In the genomic region with DNA sequence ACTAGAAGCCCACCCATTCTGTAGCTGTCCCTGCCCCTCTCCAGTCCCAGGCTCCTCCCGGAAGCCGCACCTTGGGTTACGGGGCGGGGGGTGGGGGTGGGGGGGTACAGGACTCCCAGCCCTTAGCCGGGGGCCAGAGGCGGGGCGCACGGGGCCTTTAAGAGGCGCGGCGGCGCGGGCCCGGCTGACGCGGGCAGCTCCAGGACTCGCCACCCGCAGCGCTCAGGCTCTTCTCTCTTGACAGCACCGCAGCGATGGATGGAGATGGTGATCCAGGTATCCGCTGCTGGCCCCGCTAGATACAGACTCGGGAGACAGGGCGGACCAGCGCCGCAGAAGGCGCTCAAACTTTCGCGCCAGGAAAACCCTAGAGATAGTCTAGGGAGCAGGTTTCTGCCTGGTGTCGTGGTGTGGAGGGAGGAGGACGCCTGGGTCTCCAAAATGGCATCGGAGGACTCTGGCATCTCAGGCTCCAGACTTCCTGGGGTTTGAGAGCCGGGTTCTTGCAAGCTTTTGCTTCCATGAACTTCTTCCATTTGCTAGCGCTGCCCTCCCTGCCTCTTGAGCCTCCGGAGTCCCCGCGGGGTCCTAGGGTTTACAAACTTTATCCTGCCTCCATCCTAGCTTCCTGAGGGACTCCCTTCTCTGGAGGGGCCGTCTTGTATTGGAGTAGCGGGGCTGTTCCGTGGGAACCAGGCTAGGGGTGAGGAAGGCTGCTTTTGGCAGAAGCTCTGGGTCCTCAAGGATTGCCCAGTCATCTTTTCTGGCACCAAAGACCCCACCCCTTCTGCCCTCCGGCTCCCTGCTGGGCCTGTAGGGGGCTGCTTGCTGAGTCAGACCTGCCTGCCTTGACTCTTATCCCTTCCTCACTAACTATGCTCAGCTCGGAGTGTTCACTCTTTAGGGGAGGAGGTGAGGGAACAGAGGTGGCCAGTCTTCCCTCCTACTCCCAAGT, we compare ENCODE assay signal across 8 mouse cellular contexts. TPM values are rescaled to one million over a fixed set of nuclear protein-coding genes. Genes with fewer than 3 reads are reported as not detected.
DNase-seq lines count a peak whose midpoint lies in the region.

A gene (minus strand): TSS at position 47 of the 955 bp plus-strand sequence.
A gene (plus strand): TSS at position 186 of the 955 bp plus-strand sequence.

- no peak for DNase-seq in adrenal gland, adult 8-10 months
- no peak for DNase-seq in adrenal gland, adult 18-20 months (ENCODE audit: low spot score in 2 of 2)
- peak; percentile 45 for DNase-seq in ovary, postnatal 36 days (ENCODE audit: low spot score)
- no peak for DNase-seq in ovary, postnatal 10 days (ENCODE audit: low spot score)
- DNase-seq in forebrain, embryonic 10.5 days (ENCODE audit: extremely low spot score, low spot score), result no peak
- peak; percentile 39 to 58 for DNase-seq in kidney, postnatal 4 days
- DNase-seq in lung, postnatal 36 days, result peak; percentile 8
- no peak for DNase-seq in c-Kit-positive CD71-positive TER-119-positive erythroid progenitor cells, embryonic 14.5 days (ENCODE audit: low spot score)

- peak within 1 kb of the TSS; percentile 93 for H3K27ac ChIP-seq in forebrain, embryonic 10.5 days

- 1% methylated on average over 43 of the region's 43 CpGs for WGBS in forebrain, embryonic 10.5 days

- no peaks in the 10 kb centered on the region for H3K9me3 ChIP-seq in forebrain, embryonic 10.5 days

- peaks cover 72% of the 10 kb centered on the region for H3K27me3 ChIP-seq in forebrain, embryonic 10.5 days (ENCODE audit: poor library complexity, severe bottlenecking)

- H3K36me3 ChIP-seq in forebrain, embryonic 10.5 days (replicated peaks), result peaks cover 26% of the 10 kb centered on the region

- peak within 1 kb of the TSS; percentile 80 for H3K4me3 ChIP-seq in forebrain, embryonic 10.5 days

- H3K4me1 ChIP-seq in forebrain, embryonic 10.5 days, result peaks cover 63% of the 10 kb centered on the region

RNA-seq across cellular contexts. Expression of the first gene that starts in this region (rescaled TPM):
- 10 to 100 TPM; 15.3 to 41.5 (median 26.8) TPM for total RNA-seq in adrenal gland, adult 8-10 months (2022)
- 10 to 100 TPM; 14.1 to 21.4 TPM for total RNA-seq in adrenal gland, adult 18-20 months (2021)
- polyA plus RNA-seq in forebrain, embryonic 10.5 days (2016; fragmentation: Nextera tagmentation; extraction: Ambion mirVana), result 33.4 and 34.4 TPM in 2 replicates

RNA-seq across cellular contexts. Expression of the second gene that starts in this region (rescaled TPM):
- total RNA-seq in adrenal gland, adult 8-10 months (2022), result 10 to 100 TPM in 3 of 4 experiments, 1 to 10 TPM in 1; 9.8 to 15.7 (median 13.4) TPM
- total RNA-seq in adrenal gland, adult 18-20 months (2021), result 1 to 10 TPM; 6.7 to 9.9 TPM
- polyA plus RNA-seq in forebrain, embryonic 10.5 days (2016; fragmentation: Nextera tagmentation; extraction: Ambion mirVana), result 0.97 and 1.4 TPM in 2 replicates

Comparison
In these comparisons a context has a peak if more than half of its experiments do, and no peak if none do; other contexts are left out.
1. DNase-seq: peak in ovary, postnatal 36 days (single experiment), kidney, postnatal 4 days (2 of 2) and lung, postnatal 36 days (single experiment); none in adrenal gland, adult 8-10 months (single experiment), adrenal gland, adult 18-20 months (0 of 2), ovary, postnatal 10 days (single experiment), forebrain, embryonic 10.5 days (single experiment) and c-Kit-positive CD71-positive TER-119-positive erythroid progenitor cells, embryonic 14.5 days (single experiment).